In genomic region chr9:62497135-62498092, GRCm38 (mm10) we compare ENCODE assay signal across 8 mouse cellular contexts. TPM values are rescaled to one million over a fixed set of nuclear protein-coding genes. Genes with fewer than 3 reads are reported as not detected.
A peak's percentile ranks its signal among the peaks of the same experiment; 100 is the strongest.
DNase-seq lines count a peak whose midpoint lies in the region; ATAC-seq lines count a peak whose summit lies in the region.
"Had no signal": no experiment of that assay in that cellular context is flagged by ENCODE, and none has a peak within 500 bp of the region (broad histone marks: within the 10 kb centered on the region; RNA-seq: fewer than 3 reads in every experiment).

No protein-coding gene starts in this region.

- no peak overlapping the region for H3K4me2 ChIP-seq in liver, embryonic 11.5 days
- H3K4me2 ChIP-seq in forebrain, embryonic 14.5 days (ENCODE audit: low read length) = no peak overlapping the region
- H3K4me2 ChIP-seq in hindbrain, embryonic 16.5 days (ENCODE audit: low read length) = no peak overlapping the region
- H3K4me2 ChIP-seq: liver, embryonic 15.5 days had no signal

- H3K9ac ChIP-seq in liver, embryonic 11.5 days (ENCODE audit: low read depth, low read length) = 0 out of 2 replicates have a peak overlapping the region, but pooled peaks have one; percentile 12
- H3K9ac ChIP-seq in forebrain, embryonic 14.5 days (ENCODE audit: low read length) = no peak overlapping the region
- no peak overlapping the region for H3K9ac ChIP-seq in hindbrain, embryonic 16.5 days (ENCODE audit: low read depth, low read length)
- H3K9ac ChIP-seq: liver, embryonic 15.5 days had no signal

- H3K4me1 ChIP-seq in liver, embryonic 11.5 days (replicated peaks; ENCODE audit: control insufficient read depth, insufficient read depth, low read length) = peaks cover 14% of the 10 kb centered on the region
- no peaks in the 10 kb centered on the region for H3K4me1 ChIP-seq in forebrain, embryonic 14.5 days (ENCODE audit: control insufficient read depth, insufficient read depth, low read length)
- no peaks in the 10 kb centered on the region; the same call in 1 of the 2 replicates for H3K4me1 ChIP-seq in hindbrain, embryonic 16.5 days (ENCODE audit: control insufficient read depth, insufficient read depth, low read depth, low read length)
- H3K4me1 ChIP-seq: liver, embryonic 15.5 days had no signal

- no peak for ATAC-seq in liver, embryonic 11.5 days (replicated peaks; ENCODE audit: low FRiP score)
- no peak for ATAC-seq in forebrain, embryonic 14.5 days
- ATAC-seq in hindbrain, embryonic 16.5 days = no peak

- WGBS in liver, embryonic 11.5 days = 55% methylated on average over 18 of the region's 18 CpGs
- 69% methylated on average over 18 of the region's 18 CpGs for WGBS in forebrain, embryonic 14.5 days
- WGBS in hindbrain, embryonic 16.5 days = 69% methylated on average over 18 of the region's 18 CpGs

- 0 out of 2 replicates have a peak overlapping the region, but pooled peaks have one; percentile 15 for H3K27ac ChIP-seq in liver, embryonic 11.5 days (ENCODE audit: low read depth, low read length)
- peak overlapping the region; percentile 58; the same call in 1 of the 2 replicates for H3K27ac ChIP-seq in forebrain, embryonic 14.5 days (ENCODE audit: low read depth, low read length)
- 0 out of 2 replicates have a peak overlapping the region, but pooled peaks have one; percentile 9 for H3K27ac ChIP-seq in hindbrain, embryonic 16.5 days (ENCODE audit: low read depth, low read length)
- H3K27ac ChIP-seq: liver, embryonic 15.5 days had no signal

- DNase-seq in liver, embryonic 11.5 days (ENCODE audit: low spot score) = no peak
- DNase-seq in liver = no peak
- no peak for DNase-seq in forebrain, embryonic 14.5 days (ENCODE audit: low spot score)
- peak; percentile 46 for DNase-seq in thymus, postnatal 0 days (ENCODE audit: low spot score)
- no peak for DNase-seq in cerebellum, adult 11 months
- no peak for DNase-seq in layer of hippocampus, adult 18-20 months (ENCODE audit: low spot score in 2 of 2)

- no peaks in the 10 kb centered on the region for H3K27me3 ChIP-seq in liver, embryonic 11.5 days (replicated peaks; ENCODE audit: control insufficient read depth, insufficient read depth, low read length)
- no peaks in the 10 kb centered on the region for H3K27me3 ChIP-seq in forebrain, embryonic 14.5 days (replicated peaks; ENCODE audit: control insufficient read depth, insufficient read depth, low read length)
- no peaks in the 10 kb centered on the region for H3K27me3 ChIP-seq in hindbrain, embryonic 16.5 days (replicated peaks; ENCODE audit: control insufficient read depth, insufficient read depth, low read length)
- H3K27me3 ChIP-seq: liver, embryonic 15.5 days had no signal

- H3K4me3 ChIP-seq in liver, embryonic 11.5 days (ENCODE audit: low read depth, low read length) = no peak overlapping the region
- H3K4me3 ChIP-seq in forebrain, embryonic 14.5 days (ENCODE audit: low read depth, low read length) = no peak overlapping the region
- no peak overlapping the region for H3K4me3 ChIP-seq in hindbrain, embryonic 16.5 days (ENCODE audit: low read length)
- H3K4me3 ChIP-seq: liver, embryonic 15.5 days had no signal

- H3K36me3 ChIP-seq in liver, embryonic 11.5 days (ENCODE audit: control insufficient read depth, insufficient read depth, low read length) = no peaks in the 10 kb centered on the region
- H3K36me3 ChIP-seq in forebrain, embryonic 14.5 days (ENCODE audit: control insufficient read depth, insufficient read depth, low read length) = no peaks in the 10 kb centered on the region
- no peaks in the 10 kb centered on the region for H3K36me3 ChIP-seq in hindbrain, embryonic 16.5 days (ENCODE audit: control insufficient read depth, insufficient read depth, low read length)
- H3K36me3 ChIP-seq: liver, embryonic 15.5 days had no signal

- no peaks in the 10 kb centered on the region for H3K9me3 ChIP-seq in liver, embryonic 11.5 days (ENCODE audit: control insufficient read depth, low read length)
- H3K9me3 ChIP-seq in forebrain, embryonic 14.5 days (replicated peaks; ENCODE audit: control insufficient read depth, low read length) = no peaks in the 10 kb centered on the region
- no peaks in the 10 kb centered on the region for H3K9me3 ChIP-seq in hindbrain, embryonic 16.5 days (ENCODE audit: control insufficient read depth, low read length)
- H3K9me3 ChIP-seq: liver, embryonic 15.5 days had no signal

RNA-seq across cellular contexts. Expression of gene Coro2b, which starts 39.4 kb away (rescaled TPM):
- 4.5 and 4.8 TPM in 2 replicates for polyA plus RNA-seq in liver, embryonic 11.5 days (2014; fragmentation: Nextera tagmentation; extraction: Ambion mirVana)
- polyA plus RNA-seq in forebrain, embryonic 14.5 days (2014; fragmentation: Nextera tagmentation; extraction: Ambion mirVana) = 29.0 and 33.2 TPM in 2 replicates
- polyA plus RNA-seq in hindbrain, embryonic 16.5 days (2015; fragmentation: Nextera tagmentation; extraction: Ambion mirVana) = 37.5 and 46.2 TPM in 2 replicates
- polyA plus RNA-seq in thymus, postnatal 0 days (2015; fragmentation: Nextera tagmentation; extraction: Ambion mirVana) = 3.1 and 3.4 TPM in 2 replicates
- 100 to 1,000 TPM; 214 to 231 TPM for total RNA-seq in layer of hippocampus, adult 18-20 months (2021)
